Mouse (Mus musculus) heart, embryonic 16.5 days (tissue): Measurements from ENCODE around the gene Lmod1. TPM values are rescaled to one million over a fixed set of nuclear protein-coding genes. Genes with fewer than 3 reads are reported as not detected.
A peak's percentile ranks its signal among the peaks of the same experiment; 100 is the strongest.

ENCODE experiments used
- ATAC-seq: fragments of 200-750 bp; cut with Nextera tagmentation; replicated peaks from 2 replicates; pipeline ENCODE4 v1.8.0; 2017; ENCODE audit warnings: moderate number of reproducible peaks; ENCODE audit not compliant: insufficient read depth, low FRiP score; ENCODE audit errors: extremely low read depth
- H3K27ac ChIP-seq: fragments of 300-500 bp; sonication (generic); 2 replicates; pipeline ENCODE4 v1.5.1; 2014; ENCODE audit warnings: mild to moderate bottlenecking, low read length, control low read depth, moderate library complexity
- H3K27me3 ChIP-seq: fragments of 300-500 bp; sonication (generic); 2 replicates; pipeline ENCODE4 v1.6.1; 2014; ENCODE audit warnings: low read length, mixed read lengths; ENCODE audit not compliant: control insufficient read depth, insufficient read depth
- H3K36me3 ChIP-seq: fragments of 300-500 bp; sonication (generic); 2 replicates; pipeline ENCODE4 v1.6.1; 2014; ENCODE audit not compliant: control insufficient read depth, insufficient read depth
- H3K4me1 ChIP-seq: fragments of 300-500 bp; sonication (generic); 2 replicates; pipeline ENCODE4 v1.6.1; 2014; ENCODE audit warnings: low read length, mixed read lengths; ENCODE audit not compliant: control insufficient read depth, insufficient read depth
- H3K4me2 ChIP-seq: fragments of 300-500 bp; sonication (generic); 2 replicates; pipeline ENCODE4 v1.6.1; 2014; ENCODE audit warnings: low read depth, mild to moderate bottlenecking, control low read depth, low read length
- H3K4me3 ChIP-seq: fragments of 300-500 bp; sonication (generic); 2 replicates; pipeline ENCODE4 v1.5.1; 2014; ENCODE audit warnings: mild to moderate bottlenecking, control low read depth, low read length
- H3K9ac ChIP-seq: fragments of 300-500 bp; sonication (generic); 2 replicates; pipeline ENCODE4 v1.6.1; 2014; ENCODE audit warnings: low read length, control low read depth
- H3K9me3 ChIP-seq: fragments of 300-500 bp; sonication (generic); replicated peaks from 2 replicates; pipeline ENCODE4 v1.6.1; 2016; ENCODE audit warnings: low read length; ENCODE audit not compliant: control insufficient read depth
- WGBS: fragments of 180-500 bp; shearing (Covaris S2); extraction: QIAGEN DNeasy Blood & Tissue Kit; methylation state at CpG from one replicate; pipeline ENCODE4 v1.1.7; 2014; 5-methylcytosine and 5-hydroxymethylcytosine counted together
- polyA plus RNA-seq: library from polyadenylated mRNA; unstranded; fragments of >200 nt; fragmentation: Nextera tagmentation; extraction: Ambion mirVana; gene quantifications from 2 replicates; pipeline ENCODE4 v1.2.1, GENCODE M21; 2015

Lmod1 gene
- polyA plus RNA-seq, 1 experiment from 2014 or later: 1.7 TPM

GRCm38 (mm10) chr1:135347498-135348169 lies 23.0 kb downstream of the Lmod1 start:
- peaks cover 5% of the 10 kb centered on the region; the same call in 1 of the 2 replicates for H3K4me1 ChIP-seq
- H3K27ac ChIP-seq: peak overlapping the region; percentile 57
- H3K9me3 ChIP-seq: no peaks in the 10 kb centered on the region
- no peak overlapping the region for H3K4me2 ChIP-seq
- no peak for ATAC-seq
- H3K9ac ChIP-seq: no peak overlapping the region
- no peak overlapping the region for H3K4me3 ChIP-seq
- no peaks in the 10 kb centered on the region for H3K27me3 ChIP-seq
- WGBS: 36% methylated on average over 4 of the region's 4 CpGs
- H3K36me3 ChIP-seq: no peaks in the 10 kb centered on the region

DNA sequence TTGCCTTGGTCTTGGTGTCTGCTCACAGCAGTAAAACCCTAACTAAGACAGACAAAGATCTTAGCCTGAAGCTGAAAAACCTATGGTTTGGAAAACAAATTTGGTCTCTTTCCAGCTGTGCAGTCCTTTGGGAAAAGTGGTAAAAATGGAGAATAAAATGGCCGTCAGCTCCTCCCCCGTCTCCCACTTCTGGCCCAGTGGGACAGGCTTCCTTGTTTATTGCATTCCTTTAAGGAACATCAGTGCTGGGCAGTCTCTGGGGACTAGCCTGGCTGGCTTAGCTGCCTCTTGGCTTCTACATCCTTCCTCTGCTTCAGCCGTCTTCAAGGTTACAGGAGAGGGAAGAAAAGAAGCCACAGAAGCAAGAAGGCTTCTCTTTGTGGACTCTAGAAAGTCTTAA lies 27.3 kb downstream of the Lmod1 start:
- H3K9me3 ChIP-seq: no peaks in the 10 kb centered on the region
- ATAC-seq: no peak
- no peak overlapping the region for H3K9ac ChIP-seq
- H3K27ac ChIP-seq: no peak overlapping the region
- H3K4me1 ChIP-seq: peaks cover 5% of the 10 kb centered on the region; the same call in 1 of the 2 replicates
- 72% methylated on average over 3 of the region's 3 CpGs for WGBS
- no peaks in the 10 kb centered on the region for H3K36me3 ChIP-seq
- no peaks in the 10 kb centered on the region for H3K27me3 ChIP-seq
- no peak overlapping the region for H3K4me3 ChIP-seq
- no peak overlapping the region for H3K4me2 ChIP-seq

- Histone ChIP-seq H3K27me3 (no peaks in the 10 kb centered on the region; the same call in 1 of the 2 replicates), H3K4me2 (no peak overlapping the region), H3K27ac (no peak overlapping the region), H3K36me3 (no peaks in the 10 kb centered on the region), H3K9ac (no peak overlapping the region), H3K4me3 (no peak overlapping the region), H3K9me3 (peaks cover 5% of the 10 kb centered on the region), H3K4me1 (no peaks in the 10 kb centered on the region; the same call in 1 of the 2 replicates)
- ATAC-seq: no peak
- 17% methylated on average over 2 of the region's 2 CpGs for WGBS
Observed at GRCm38 (mm10) chr1:135359071-135359470, 34.5 kb downstream of the Lmod1 start.

GRCm38 (mm10) chr1:135361491-135361890 lies 36.9 kb downstream of the Lmod1 start:
- H3K4me3 ChIP-seq: no peak overlapping the region
- no peaks in the 10 kb centered on the region for H3K36me3 ChIP-seq
- H3K27ac ChIP-seq: no peak overlapping the region
- 85% methylated on average over 4 of the region's 4 CpGs for WGBS
- H3K27me3 ChIP-seq: no peaks in the 10 kb centered on the region; the same call in 1 of the 2 replicates
- H3K9ac ChIP-seq: no peak overlapping the region
- no peak overlapping the region for H3K4me2 ChIP-seq
- no peaks in the 10 kb centered on the region; the same call in 1 of the 2 replicates for H3K4me1 ChIP-seq
- ATAC-seq: no peak
- peaks cover 5% of the 10 kb centered on the region for H3K9me3 ChIP-seq

GRCm38 (mm10) chr1:135362115-135362514 lies 37.5 kb downstream of the Lmod1 start:
- H3K4me2 ChIP-seq: no peak overlapping the region
- ATAC-seq: no peak
- H3K4me3 ChIP-seq: no peak overlapping the region
- peaks cover 5% of the 10 kb centered on the region for H3K9me3 ChIP-seq
- no peak overlapping the region for H3K27ac ChIP-seq
- H3K4me1 ChIP-seq: peaks cover 4% of the 10 kb centered on the region
- H3K27me3 ChIP-seq: no peaks in the 10 kb centered on the region; the same call in 1 of the 2 replicates
- H3K36me3 ChIP-seq: no peaks in the 10 kb centered on the region
- H3K9ac ChIP-seq: no peak overlapping the region

GRCm38 (mm10) chr1:135363446-135363845 lies 38.8 kb downstream of the Lmod1 start:
- H3K9ac ChIP-seq: no peak overlapping the region
- no peaks in the 10 kb centered on the region for H3K36me3 ChIP-seq
- ATAC-seq: no peak
- no peaks in the 10 kb centered on the region; the same call in 1 of the 2 replicates for H3K27me3 ChIP-seq
- H3K27ac ChIP-seq: no peak overlapping the region
- 73% methylated on average over 8 of the region's 8 CpGs for WGBS
- no peak overlapping the region for H3K4me3 ChIP-seq
- no peak overlapping the region for H3K4me2 ChIP-seq
- peaks cover 11% of the 10 kb centered on the region for H3K4me1 ChIP-seq
- H3K9me3 ChIP-seq: peaks cover 5% of the 10 kb centered on the region

DNA sequence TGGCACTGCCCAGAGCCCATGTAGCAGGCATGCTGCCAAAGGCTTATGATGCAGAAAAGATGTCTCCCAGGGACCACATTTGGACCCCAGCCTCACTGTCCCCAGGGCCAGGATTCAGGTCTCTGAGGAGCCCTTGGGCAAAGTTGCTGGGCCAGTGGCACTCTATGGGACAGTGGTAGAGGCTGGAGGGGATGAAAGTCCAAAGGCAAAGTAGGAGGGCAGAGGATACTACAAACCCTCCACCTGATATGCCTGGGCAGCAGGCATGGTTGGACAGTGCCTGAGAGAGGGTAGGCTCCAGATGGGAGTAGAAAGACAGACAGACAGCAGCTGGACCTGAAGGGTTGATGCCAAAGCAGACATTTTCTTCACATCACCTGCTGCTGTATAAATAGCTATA lies 41.8 kb downstream of the Lmod1 start:
- Histone ChIP-seq H3K27me3 (peaks cover 3% of the 10 kb centered on the region), H3K4me3 (no peak overlapping the region), H3K4me2 (no peak overlapping the region), H3K36me3 (no peaks in the 10 kb centered on the region), H3K9me3 (peaks cover 5% of the 10 kb centered on the region), H3K27ac (no peak overlapping the region), H3K4me1 (peaks cover 17% of the 10 kb centered on the region), H3K9ac (no peak overlapping the region)
- ATAC-seq: no peak

DNA sequence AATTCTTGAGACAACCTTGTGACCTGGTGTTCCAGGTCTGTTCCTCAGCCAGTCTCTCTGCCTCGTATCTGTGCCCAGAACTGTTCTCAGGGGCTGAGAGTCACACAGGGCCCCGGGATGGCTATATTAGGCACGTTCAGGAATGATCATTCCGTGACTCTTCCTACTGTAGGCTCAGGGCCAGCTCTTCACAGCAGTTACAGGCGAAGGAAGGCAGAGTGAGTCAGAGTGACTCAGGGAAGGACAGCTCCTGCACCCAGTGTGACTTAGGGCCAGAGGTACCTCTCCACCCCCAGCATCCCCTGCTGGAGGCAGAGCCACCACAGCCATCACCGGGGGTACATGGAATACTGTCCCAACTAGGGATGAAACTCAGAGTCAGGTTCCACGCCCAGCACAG lies 42.4 kb downstream of the Lmod1 start:
- Histone ChIP-seq H3K9me3 (peaks cover 2% of the 10 kb centered on the region), H3K27ac (no peak overlapping the region), H3K4me2 (no peak overlapping the region), H3K9ac (no peak overlapping the region), H3K4me3 (no peak overlapping the region), H3K27me3 (peaks cover 3% of the 10 kb centered on the region), H3K36me3 (no peaks in the 10 kb centered on the region), H3K4me1 (peaks cover 17% of the 10 kb centered on the region)
- peak; percentile 56 for ATAC-seq
- 37% methylated on average over 7 of the region's 7 CpGs for WGBS

DNA sequence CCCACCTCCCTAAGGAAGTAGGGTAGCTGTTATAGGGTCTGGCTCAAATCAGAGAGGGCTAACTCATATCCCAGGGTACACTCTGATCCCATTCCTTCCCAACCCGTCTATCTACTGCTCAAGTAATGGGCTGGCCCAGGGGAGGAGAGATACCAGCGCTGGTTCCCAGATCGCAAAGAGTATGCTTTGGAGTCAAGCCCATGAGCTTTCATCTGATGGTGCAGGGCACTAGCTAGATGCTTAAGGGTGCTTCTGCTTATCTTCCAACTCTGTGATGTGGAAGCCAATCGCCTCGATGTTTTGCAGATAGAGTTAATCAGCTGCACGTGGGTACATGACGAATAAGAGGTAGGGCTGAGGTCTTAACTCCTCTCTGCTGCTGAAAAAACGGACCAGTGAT lies 43.0 kb downstream of the Lmod1 start:
- H3K4me1 ChIP-seq: peaks cover 17% of the 10 kb centered on the region
- peaks cover 3% of the 10 kb centered on the region for H3K27me3 ChIP-seq
- no peak overlapping the region for H3K27ac ChIP-seq
- 38% methylated on average over 8 of the region's 8 CpGs for WGBS
- no peak overlapping the region for H3K4me3 ChIP-seq
- no peaks in the 10 kb centered on the region for H3K36me3 ChIP-seq
- no peak for ATAC-seq
- H3K9me3 ChIP-seq: no peaks in the 10 kb centered on the region
- no peak overlapping the region for H3K4me2 ChIP-seq
- H3K9ac ChIP-seq: no peak overlapping the region
